ENCODE assay signal across 27 mouse cellular contexts in the genomic region with DNA sequence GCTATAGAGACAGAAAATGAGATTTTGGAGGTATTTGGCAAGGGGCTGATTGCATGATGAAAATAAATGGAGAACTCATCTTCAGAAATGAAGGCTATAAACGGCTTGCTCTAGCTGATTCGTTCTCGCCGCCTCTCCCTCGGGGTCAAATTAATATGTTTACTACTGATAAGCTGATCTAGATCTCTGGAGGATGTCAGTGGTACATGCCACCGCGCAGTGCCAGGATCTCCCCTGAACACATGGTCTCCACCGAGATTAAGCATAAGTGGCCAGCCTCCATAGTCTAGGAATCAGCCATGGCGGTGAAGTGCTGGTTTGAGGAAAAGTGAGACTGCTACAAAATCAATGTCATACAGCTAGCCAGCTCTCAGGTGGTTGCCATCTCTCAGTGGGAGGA.
DNase-seq lines count a peak whose midpoint lies in the region; ATAC-seq and TF ChIP-seq lines count a peak whose summit lies in the region.
"Had no signal": no experiment of that assay in that cellular context is flagged by ENCODE, and none has a peak within 500 bp of the region (broad histone marks: within the 10 kb centered on the region; RNA-seq: fewer than 3 reads in every experiment).

No protein-coding gene starts in this region.

- no peak overlapping the region for H3K4me3 ChIP-seq in G1E (ENCODE audit: low read depth, low read length)
- H3K4me3 ChIP-seq: embryonic facial prominence, embryonic 12.5 days; erythroblast, embryonic 14.5 days; forebrain, embryonic 12.5 days; forebrain, embryonic 15.5 days; heart, adult 2 months; heart, embryonic 10.5 days; heart, embryonic 13.5 days; hindbrain, embryonic 12.5 days had no signal

- H3K36me3 ChIP-seq in G1E (replicated peaks): no peaks in the 10 kb centered on the region
- H3K36me3 ChIP-seq: embryonic facial prominence, embryonic 12.5 days; forebrain, embryonic 12.5 days; forebrain, embryonic 15.5 days; heart, embryonic 10.5 days; heart, embryonic 13.5 days; hindbrain, embryonic 12.5 days had no signal

- DNase-seq in heart, adult 11 months: peak; percentile 76
- no peak for DNase-seq in heart, postnatal 4 days
- peak; percentile 14 for DNase-seq in G1E (ENCODE audit: low spot score)
- DNase-seq in cerebellum, postnatal 14 days: no peak
- no peak for DNase-seq in urinary bladder, postnatal 4 days (ENCODE audit: low spot score in 2 of 2)
- DNase-seq: adrenal gland, postnatal 10 days; adrenal gland, postnatal 36 days; cerebellum, adult 18-20 months; cerebellum, adult 9-11 months; cerebellum, postnatal 36 days; gastrocnemius, postnatal 25 days; heart, adult 2 months; heart, postnatal 14 days; kidney, adult 2 months had no signal

- peaks cover 22% of the 10 kb centered on the region for H3K27me3 ChIP-seq in G1E (ENCODE audit: insufficient read depth, low read length)
- H3K27me3 ChIP-seq: embryonic facial prominence, embryonic 12.5 days; forebrain, embryonic 12.5 days; forebrain, embryonic 15.5 days; heart, embryonic 13.5 days; Patski had no signal

- ATAC-seq in G1E (ENCODE audit: extremely low read depth, insufficient number of reproducible peaks, low FRiP score, poor library complexity, severe bottlenecking): peak; percentile 68
- ATAC-seq in megakaryocyte progenitor cell, adult 5-6 weeks (replicated peaks; ENCODE audit: poor library complexity): peak; percentile 48
- ATAC-seq: CD4-positive, CD25-positive, alpha-beta regulatory T cell, adult 4 months; forebrain, embryonic 15.5 days; hindbrain, postnatal 0 days; inflammation-experienced regulatory T-cells, adult 6 months; intestine, postnatal 0 days; Patski had no signal

- peaks cover 21% of the 10 kb centered on the region for H3K4me1 ChIP-seq in G1E (ENCODE audit: insufficient read depth, low read depth, low read length)
- H3K4me1 ChIP-seq: heart, embryonic 13.5 days had no signal

- no peak for TF ChIP-seq CTCF in G1E (IDR thresholded peaks at IDR 0.05; ENCODE audit: low read depth, low read length)

- no peaks in the 10 kb centered on the region for H3K9me3 ChIP-seq in G1E (replicated peaks)
- H3K9me3 ChIP-seq: embryonic facial prominence, embryonic 12.5 days; forebrain, embryonic 12.5 days; forebrain, embryonic 15.5 days; heart, embryonic 10.5 days; heart, embryonic 13.5 days had no signal

Comparison
In these comparisons a context has a peak if more than half of its experiments do, and no peak if none do; other contexts are left out.
1. DNase-seq: peak in heart, adult 11 months (single experiment) and G1E (single experiment); none in heart, postnatal 4 days (single experiment), cerebellum, postnatal 14 days (0 of 2) and urinary bladder, postnatal 4 days (0 of 2).